Mouse (Mus musculus) stomach, embryonic 16.5 days (tissue): ENCODE results near the gene Phykpl. TPM values are rescaled to one million over a fixed set of nuclear protein-coding genes. Genes with fewer than 3 reads are reported as not detected.

Experiments used
- ATAC-seq: fragments of 200-750 bp; cut with Nextera tagmentation; 2 replicates; pipeline ENCODE4 v1.8.0; 2017; ENCODE audit warnings: moderate number of reproducible peaks, moderate TSS enrichment; ENCODE audit not compliant: insufficient read depth, low FRiP score
- H3K27ac ChIP-seq: fragments of 300-500 bp; sonication (generic); 2 replicates; pipeline ENCODE4 v1.5.1; 2014; ENCODE audit warnings: low read length
- H3K27me3 ChIP-seq: fragments of 300-500 bp; sonication (generic); 2 replicates; pipeline ENCODE4 v1.6.1; 2014; ENCODE audit warnings: low read length, control low read depth, mixed read lengths; ENCODE audit not compliant: control insufficient read depth, insufficient read depth
- H3K36me3 ChIP-seq: fragments of 300-500 bp; sonication (generic); 2 replicates; pipeline ENCODE4 v1.6.1; 2014; ENCODE audit warnings: low read length; ENCODE audit not compliant: control insufficient read depth, insufficient read depth
- H3K4me1 ChIP-seq: fragments of 300-500 bp; sonication (generic); 2 replicates; pipeline ENCODE4 v1.6.1; 2014; ENCODE audit warnings: low read length, control low read depth, mixed read lengths; ENCODE audit not compliant: control insufficient read depth, insufficient read depth
- H3K4me2 ChIP-seq: fragments of 300-500 bp; sonication (generic); 2 replicates; pipeline ENCODE4 v1.6.1; 2014; ENCODE audit warnings: low read depth, low read length, mixed read lengths
- H3K4me3 ChIP-seq: fragments of 300-500 bp; sonication (generic); replicated peaks from 2 replicates; pipeline ENCODE4 v1.5.1; 2014; ENCODE audit warnings: mild to moderate bottlenecking, low read length
- H3K9ac ChIP-seq: fragments of 300-500 bp; sonication (generic); 2 replicates; pipeline ENCODE4 v1.6.1; 2014; ENCODE audit warnings: low read length
- H3K9me3 ChIP-seq: fragments of 300-500 bp; sonication (generic); replicated peaks from 2 replicates; pipeline ENCODE4 v1.6.1; 2016; ENCODE audit warnings: low read length, control low read depth; ENCODE audit not compliant: control insufficient read depth
- WGBS: fragments of 180-500 bp; shearing (Covaris S2); extraction: QIAGEN DNeasy Blood & Tissue Kit; methylation state at CpG from one replicate; pipeline ENCODE4 v1.1.7; 2014; 5-methylcytosine and 5-hydroxymethylcytosine counted together
- polyA plus RNA-seq: library from polyadenylated mRNA; unstranded; fragments of >200 nt; fragmentation: Nextera tagmentation; extraction: Ambion mirVana; gene quantifications from 2 replicates; pipeline ENCODE4 v1.2.1, GENCODE M21; 2015

The Phykpl gene
- polyA plus RNA-seq, 1 experiment from 2014 or later, result 20.1 TPM

DNA sequence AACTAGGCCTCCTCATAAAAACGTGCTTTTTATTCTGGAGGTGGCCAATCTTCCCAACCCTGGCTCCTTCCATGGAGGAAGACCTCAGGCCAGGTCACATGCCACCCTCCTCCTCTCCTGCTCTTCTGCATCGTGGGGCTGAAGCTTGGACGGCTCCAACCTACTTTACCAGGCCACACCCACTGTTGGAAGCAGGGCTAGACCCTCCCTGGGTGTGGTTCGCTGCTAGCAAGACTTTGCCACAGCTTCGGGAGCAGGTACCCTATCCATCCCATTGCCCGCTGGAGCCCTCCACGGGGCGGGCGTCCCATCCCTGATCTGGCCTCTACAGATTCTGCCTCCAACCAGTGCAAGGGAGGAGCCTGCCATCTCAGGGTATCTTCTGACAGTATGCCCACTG is 58.6 kb downstream of the Phykpl start:
- Histone ChIP-seq H3K27ac (no peak overlapping the region), H3K4me1 (peaks cover 11% of the 10 kb centered on the region), H3K9me3 (no peaks in the 10 kb centered on the region), H3K36me3 (no peaks in the 10 kb centered on the region), H3K4me2 (no peak overlapping the region), H3K4me3 (no peak overlapping the region), H3K9ac (no peak overlapping the region), H3K27me3 (no peaks in the 10 kb centered on the region)
- WGBS, result 63% methylated on average over 9 of the region's 9 CpGs
- ATAC-seq, result no peak

DNA sequence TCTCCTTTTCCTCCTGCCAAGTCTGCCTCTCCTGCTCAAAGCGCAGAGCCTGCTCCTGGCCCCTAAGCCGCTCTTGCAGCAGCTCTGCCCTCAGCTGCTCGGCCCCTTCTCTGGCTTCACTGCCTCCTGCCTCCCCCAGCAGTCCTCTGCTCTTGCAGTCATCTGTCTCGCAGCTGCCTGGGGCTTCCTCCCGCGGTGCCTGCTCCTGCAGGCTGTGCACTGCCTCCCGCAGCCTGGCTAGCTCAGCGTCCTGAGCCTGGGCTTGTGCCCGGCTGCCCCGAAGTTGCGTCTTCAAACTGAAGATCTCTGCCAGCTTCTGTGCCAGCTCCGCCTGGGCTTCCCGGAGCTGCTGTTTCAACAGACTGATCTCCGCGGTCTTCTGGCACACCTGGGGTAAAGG is 59.2 kb downstream of the Phykpl start:
- no peak overlapping the region for H3K4me3 ChIP-seq
- no peak for ATAC-seq
- no peak overlapping the region for H3K27ac ChIP-seq
- H3K4me1 ChIP-seq, result 0 out of 2 replicates have a peak, but pooled peaks cover 16% of the 10 kb centered on the region
- no peak overlapping the region for H3K4me2 ChIP-seq
- no peak overlapping the region for H3K9ac ChIP-seq
- no peaks in the 10 kb centered on the region for H3K36me3 ChIP-seq
- H3K9me3 ChIP-seq, result no peaks in the 10 kb centered on the region
- no peaks in the 10 kb centered on the region for H3K27me3 ChIP-seq
- 55% methylated on average over 15 of the region's 15 CpGs for WGBS

DNA sequence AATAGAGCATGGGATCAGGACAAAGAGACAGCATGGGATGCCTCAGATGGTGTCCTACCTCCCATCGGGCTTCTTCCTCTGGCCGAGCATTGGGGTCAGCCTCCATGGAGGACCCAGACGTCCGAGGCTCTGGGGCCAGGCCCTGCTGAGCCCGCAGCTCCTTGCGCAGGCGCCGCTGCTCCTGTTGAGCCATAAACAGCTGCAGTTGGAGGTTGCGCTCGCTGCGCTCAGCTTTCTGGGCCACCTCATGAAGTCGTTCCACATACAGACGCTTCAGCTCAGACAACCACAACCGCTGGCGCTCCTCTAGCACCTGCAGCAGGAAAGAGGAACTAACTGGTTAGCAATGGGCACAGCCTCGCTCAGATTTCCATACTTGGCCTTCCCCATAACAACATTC is 59.7 kb downstream of the Phykpl start:
- H3K27ac ChIP-seq, result no peak overlapping the region
- no peaks in the 10 kb centered on the region for H3K27me3 ChIP-seq
- H3K4me1 ChIP-seq, result peaks cover 21% of the 10 kb centered on the region; the same call in 1 of the 2 replicates
- H3K36me3 ChIP-seq, result no peaks in the 10 kb centered on the region
- H3K4me3 ChIP-seq, result no peak overlapping the region
- no peak for ATAC-seq
- WGBS, result 83% methylated on average over 16 of the region's 16 CpGs
- H3K4me2 ChIP-seq, result no peak overlapping the region
- H3K9ac ChIP-seq, result no peak overlapping the region
- H3K9me3 ChIP-seq, result no peaks in the 10 kb centered on the region

DNA sequence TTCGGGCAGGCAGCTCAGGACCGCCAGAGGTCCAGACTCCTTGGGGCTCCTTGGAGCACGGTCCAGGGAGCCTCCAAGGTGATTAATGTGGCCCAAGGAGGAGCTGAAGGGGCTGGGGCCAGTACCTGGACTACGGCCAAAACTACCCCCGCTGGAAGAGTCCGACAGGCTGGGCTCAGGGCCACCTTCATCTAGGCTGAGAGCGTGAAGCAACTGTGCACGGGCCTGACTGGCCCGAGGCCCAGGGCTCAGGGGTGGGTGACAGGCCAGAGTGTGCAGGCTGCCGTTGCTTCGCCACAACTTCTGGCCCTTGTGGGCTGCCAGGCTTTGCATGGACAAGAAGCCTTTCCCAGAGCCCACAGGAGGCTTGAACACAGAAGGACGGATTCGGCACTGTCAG is 60.7 kb downstream of the Phykpl start:
- H3K9ac ChIP-seq, result no peak overlapping the region
- H3K9me3 ChIP-seq, result no peaks in the 10 kb centered on the region
- no peak overlapping the region for H3K4me2 ChIP-seq
- no peaks in the 10 kb centered on the region for H3K36me3 ChIP-seq
- no peak overlapping the region for H3K4me3 ChIP-seq
- no peaks in the 10 kb centered on the region for H3K27me3 ChIP-seq
- peaks cover 24% of the 10 kb centered on the region for H3K4me1 ChIP-seq
- 61% methylated on average over 13 of the region's 13 CpGs for WGBS
- no peak for ATAC-seq
- H3K27ac ChIP-seq, result no peak overlapping the region

DNA sequence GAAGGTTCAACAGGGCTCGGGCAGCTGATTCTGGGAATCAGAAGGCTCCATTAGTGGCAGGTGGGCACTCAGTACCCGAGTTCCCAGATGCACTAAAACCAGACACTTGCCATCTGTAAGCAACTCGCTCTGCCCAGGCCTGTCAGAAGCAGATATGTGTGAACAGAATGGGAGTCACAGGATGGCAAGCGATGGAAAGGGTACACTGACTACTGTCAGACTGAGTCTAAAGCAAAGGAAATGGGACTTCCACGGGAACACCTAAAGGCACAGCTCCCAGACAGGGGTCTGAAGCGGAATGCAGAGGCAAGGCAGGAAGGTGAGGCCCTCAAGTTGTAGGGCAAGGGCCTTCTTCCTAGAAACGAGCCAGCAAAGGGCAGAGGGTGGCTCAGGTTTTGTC is 61.7 kb downstream of the Phykpl start:
- no peak overlapping the region for H3K4me2 ChIP-seq
- no peaks in the 10 kb centered on the region for H3K27me3 ChIP-seq
- no peak for ATAC-seq
- no peak overlapping the region for H3K9ac ChIP-seq
- H3K4me1 ChIP-seq, result peaks cover 24% of the 10 kb centered on the region
- no peak overlapping the region for H3K4me3 ChIP-seq
- 0 out of 2 replicates have a peak overlapping the region, but pooled peaks have one; percentile 3 for H3K27ac ChIP-seq
- WGBS, result 75% methylated on average over 7 of the region's 7 CpGs
- no peaks in the 10 kb centered on the region for H3K9me3 ChIP-seq
- H3K36me3 ChIP-seq, result no peaks in the 10 kb centered on the region

DNA sequence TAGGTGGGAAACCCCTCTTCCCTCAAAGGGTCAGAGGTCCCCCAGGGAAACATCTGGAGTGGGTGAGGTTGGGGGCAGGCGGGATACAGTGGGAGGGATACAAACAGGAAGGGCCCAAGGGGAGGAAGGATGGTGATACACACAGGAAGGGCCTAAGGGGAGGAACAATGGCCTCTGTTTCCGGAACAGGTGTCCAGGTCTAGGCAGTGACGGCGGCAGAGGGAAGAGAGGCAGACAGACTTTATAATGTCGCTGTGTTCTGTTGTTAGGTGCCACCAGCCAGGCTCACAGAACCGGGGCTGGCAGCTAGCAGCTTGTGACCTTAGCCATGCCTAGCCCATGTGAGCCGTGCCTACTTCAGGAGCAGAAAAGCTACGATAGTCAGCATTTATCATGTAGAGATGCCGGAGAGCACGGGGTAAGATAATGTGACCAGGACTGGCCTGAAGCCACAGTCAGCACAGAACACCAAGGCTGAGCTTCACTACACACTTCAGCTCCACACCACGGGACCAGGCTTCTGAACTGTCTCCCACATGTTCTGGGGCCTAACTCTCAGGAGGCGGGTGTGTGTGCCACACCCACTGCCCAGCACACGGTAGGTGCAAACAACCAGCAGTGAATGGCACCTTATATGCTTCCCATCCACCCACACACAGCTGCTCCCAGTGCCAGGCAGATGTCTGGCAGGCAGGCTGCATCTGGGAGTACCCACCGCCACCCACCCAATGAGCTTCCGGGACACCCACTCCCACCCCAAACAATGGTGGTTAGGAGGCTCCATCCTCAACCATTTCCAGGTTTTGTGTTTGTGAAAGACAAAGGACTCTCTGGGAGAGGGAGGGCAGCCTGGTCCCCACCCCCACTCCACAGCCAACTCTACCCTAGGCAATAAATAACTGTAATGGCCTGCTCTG is 62.5 kb downstream of the Phykpl start:
- WGBS, result 61% methylated on average over 15 of the region's 15 CpGs
- peaks cover 24% of the 10 kb centered on the region for H3K4me1 ChIP-seq

DNA sequence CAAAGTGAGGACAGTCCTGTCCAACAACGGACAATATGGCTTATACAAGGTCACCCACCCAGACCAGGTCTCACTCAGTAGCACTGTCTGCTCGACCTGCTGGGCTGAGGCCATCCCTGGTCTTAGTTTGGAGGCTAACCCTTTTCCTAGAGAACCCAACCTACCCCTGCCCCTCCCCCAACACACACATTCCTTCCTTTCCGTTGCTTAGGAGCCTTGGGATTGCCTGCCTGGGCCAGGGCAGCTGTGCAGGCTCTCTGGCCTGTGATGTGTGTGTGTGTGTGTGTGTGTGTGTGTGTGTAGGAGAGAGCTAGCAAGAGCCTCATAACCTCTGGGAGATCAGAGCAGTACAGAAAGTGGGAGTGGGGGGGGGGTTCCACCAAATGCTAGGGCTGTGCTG is 64.0 kb downstream of the Phykpl start:
- Histone ChIP-seq H3K4me2 (peak overlapping the region; percentile 90), H3K9me3 (no peaks in the 10 kb centered on the region), H3K27me3 (no peaks in the 10 kb centered on the region), H3K9ac (peak overlapping the region; percentile 85), H3K36me3 (no peaks in the 10 kb centered on the region), H3K4me1 (peaks cover 24% of the 10 kb centered on the region), H3K27ac (peak overlapping the region; percentile 8; the same call in 1 of the 2 replicates), H3K4me3 (peak overlapping the region; percentile 73; the same call in 1 of the 2 replicates)
- ATAC-seq, result no peak
- WGBS, result 26% methylated on average over 3 of the region's 3 CpGs

More for the DNA sequence above, 62.5 kb downstream of the Phykpl start:
- Histone ChIP-seq H3K36me3 (no peaks in the 10 kb centered on the region), H3K4me2 (peak overlapping the region; percentile 27; the same call in 1 of the 2 replicates), H3K9me3 (no peaks in the 10 kb centered on the region), H3K9ac (peak overlapping the region; percentile 44; the same call in 1 of the 2 replicates), H3K27me3 (no peaks in the 10 kb centered on the region), H3K4me3 (no peak overlapping the region), H3K27ac (peak overlapping the region; percentile 48)
- ATAC-seq, result no peak

DNA sequence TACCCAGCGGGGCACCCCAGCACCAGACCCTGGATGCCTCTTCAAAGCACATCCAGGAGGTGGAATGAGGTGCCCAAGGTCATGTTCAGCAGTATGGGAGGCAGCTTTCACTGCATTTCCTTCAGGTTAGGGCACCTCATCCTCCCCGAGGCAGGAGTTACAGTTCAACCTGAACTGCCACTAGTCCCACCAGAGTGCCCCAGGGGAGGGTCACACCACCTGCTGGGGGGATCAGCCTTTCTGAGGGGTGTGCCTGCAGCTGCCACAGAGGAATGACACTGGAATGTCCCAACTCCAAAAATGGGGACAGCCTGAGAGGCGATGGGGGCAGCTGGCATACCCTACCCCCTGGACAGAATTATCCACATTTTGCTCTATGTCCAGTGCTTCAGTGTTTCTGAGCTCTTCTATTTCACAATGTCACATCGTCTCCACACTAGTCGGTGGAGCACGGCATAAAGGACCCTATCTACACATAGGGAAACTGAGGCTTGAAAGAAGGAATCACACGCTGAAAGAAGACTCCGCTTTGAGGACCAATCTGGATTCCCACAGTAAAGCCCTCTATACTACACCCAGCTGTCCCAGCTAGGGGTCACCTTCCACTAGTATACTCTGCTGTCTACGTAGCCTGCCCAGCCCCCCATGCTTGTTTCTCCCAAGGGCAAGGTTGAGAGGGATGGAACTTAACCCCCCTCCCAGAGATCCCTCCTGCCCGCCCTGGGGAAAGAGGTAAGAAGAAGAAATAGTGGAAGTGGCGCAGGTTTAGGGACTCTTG is 64.7 kb downstream of the Phykpl start:
- no peaks in the 10 kb centered on the region for H3K36me3 ChIP-seq
- peaks cover 24% of the 10 kb centered on the region for H3K4me1 ChIP-seq
- H3K4me3 ChIP-seq, result peak overlapping the region; percentile 73
- H3K9ac ChIP-seq, result peak overlapping the region; percentile 85
- ATAC-seq, result no peak
- no peaks in the 10 kb centered on the region for H3K9me3 ChIP-seq
- H3K27me3 ChIP-seq, result no peaks in the 10 kb centered on the region
- 40% methylated on average over 11 of the region's 11 CpGs for WGBS
- peak overlapping the region; percentile 90 for H3K4me2 ChIP-seq
- H3K27ac ChIP-seq, result peak overlapping the region; percentile 94; the same call in 1 of the 2 replicates

DNA sequence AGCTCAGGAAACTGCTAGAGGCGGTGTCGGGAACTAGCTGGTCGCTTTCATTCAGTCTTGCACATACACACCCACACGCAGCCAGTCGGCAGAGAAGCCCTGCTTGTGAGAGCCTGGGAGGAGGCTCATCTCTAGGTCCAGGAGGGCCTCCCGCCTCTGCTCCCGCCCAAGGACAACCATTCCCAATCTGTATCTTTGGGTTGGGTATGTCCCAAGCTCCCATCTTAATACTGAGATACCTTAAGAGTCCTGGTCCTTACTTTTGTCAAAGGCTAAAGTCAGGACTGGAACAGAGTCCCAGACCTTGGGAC is 65.3 kb downstream of the Phykpl start:
- H3K4me1 ChIP-seq, result peaks cover 24% of the 10 kb centered on the region
- no peaks in the 10 kb centered on the region for H3K36me3 ChIP-seq
- peak overlapping the region; percentile 94; the same call in 1 of the 2 replicates for H3K27ac ChIP-seq
- ATAC-seq, result no peak
- 4% methylated on average over 7 of the region's 7 CpGs for WGBS
- peak overlapping the region; percentile 73 for H3K4me3 ChIP-seq
- no peaks in the 10 kb centered on the region for H3K27me3 ChIP-seq
- H3K9me3 ChIP-seq, result no peaks in the 10 kb centered on the region
- peak overlapping the region; percentile 90 for H3K4me2 ChIP-seq
- H3K9ac ChIP-seq, result peak overlapping the region; percentile 85
